Mouse (Mus musculus): ENCODE data around the gene Aqr.

- peak; percentile 46; the same call in 1 of the 2 replicates for TF ChIP-seq POLR2A (IDR thresholded peaks at IDR 0.05; ENCODE audit: low read depth, low read length)
- TF ChIP-seq CTCF (IDR thresholded peaks at IDR 0.05; ENCODE audit: extremely low read depth, insufficient read length, insufficient replicate concordance, low read depth, low read length), result no peak
Observed at GRCm38 (mm10) chr2:114200932-114201559, 14.2 kb upstream of the Aqr start, which contains the start of gene Zfp770.

Data from small intestine, adult 2 months (tissue).